Mouse (Mus musculus): ENCODE measurements around the gene Sema6c.

DNA sequence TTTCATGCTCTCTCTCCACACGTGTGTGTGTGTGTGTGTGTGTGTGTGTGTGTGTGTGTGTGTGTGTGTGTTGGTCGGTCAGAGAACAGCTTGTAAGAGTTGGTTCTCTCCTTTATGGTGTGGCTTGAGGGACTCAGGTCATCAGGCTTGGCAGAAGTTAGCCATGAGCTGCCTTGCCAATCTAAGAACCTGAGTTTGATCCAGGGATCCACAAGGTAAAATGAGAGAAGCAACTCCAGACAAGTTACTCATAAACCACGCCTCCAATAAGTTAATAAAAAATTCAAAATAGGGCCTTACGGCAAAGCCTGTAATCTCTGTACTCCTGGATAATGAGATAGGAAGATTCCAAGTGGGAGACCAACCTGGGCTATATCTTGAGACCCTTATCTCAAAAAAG is 48.0 kb downstream of the Sema6c start:
- TF ChIP-seq CTCF (IDR thresholded peaks at IDR 0.05; ENCODE audit: low read depth, low read length) (no peak), POLR2A (IDR thresholded peaks at IDR 0.05; ENCODE audit: extremely low read depth, insufficient read depth, low read length) (no peak)

Measured in liver, adult 2 months (tissue).